Mouse (Mus musculus) hindbrain, postnatal 0 days (tissue): ENCODE measurements around the gene Prkch. TPM values are rescaled to one million over a fixed set of nuclear protein-coding genes. Genes with fewer than 3 reads are reported as not detected.

ENCODE experiments used
- ATAC-seq: fragments of 200-750 bp; cut with Nextera tagmentation; 2 replicates; pipeline ENCODE4 v1.8.0; 2017; ENCODE audit warnings: mild to moderate bottlenecking, moderate TSS enrichment, moderate library complexity
- DNase-seq: peaks from one replicate; pipeline ENCODE4 v3.0.0-alpha.2; 2015; ENCODE audit warnings: low spot score
- H3K27ac ChIP-seq: fragments of 300-500 bp; sonication (generic); 2 replicates; pipeline ENCODE4 v1.5.1; 2014; ENCODE audit warnings: mild to moderate bottlenecking
- H3K27me3 ChIP-seq: fragments of 300-500 bp; sonication (generic); 2 replicates; pipeline ENCODE4 v1.6.1; 2014; ENCODE audit warnings: low read length, mixed read lengths; ENCODE audit not compliant: insufficient read depth
- H3K36me3 ChIP-seq: fragments of 300-500 bp; sonication (generic); 2 replicates; pipeline ENCODE4 v1.6.1; 2014; ENCODE audit warnings: low read length, mixed read lengths; ENCODE audit not compliant: insufficient read depth
- H3K4me1 ChIP-seq: fragments of 300-500 bp; sonication (generic); 2 replicates; pipeline ENCODE4 v1.6.1; 2014; ENCODE audit warnings: antibody characterized with exemption, low read length, mixed read lengths; ENCODE audit not compliant: insufficient read depth
- H3K4me2 ChIP-seq: fragments of 300-500 bp; sonication (generic); 2 replicates; pipeline ENCODE4 v1.6.1; 2014; ENCODE audit warnings: low read depth, mild to moderate bottlenecking, low read length, moderate library complexity, mixed read lengths
- H3K4me3 ChIP-seq: fragments of 300-500 bp; sonication (generic); 2 replicates; pipeline ENCODE4 v1.5.1; 2014; ENCODE audit warnings: low read length
- H3K9ac ChIP-seq: fragments of 300-500 bp; sonication (generic); replicated peaks from 2 replicates; pipeline ENCODE4 v1.6.1; 2014; ENCODE audit warnings: mild to moderate bottlenecking, low read length, moderate library complexity, mixed read lengths
- H3K9me3 ChIP-seq: fragments of 300-500 bp; sonication (generic); 2 replicates; pipeline ENCODE4 v1.6.1; 2016; ENCODE audit warnings: low read length, mixed read lengths
- CTCF ChIP-seq: IDR thresholded peaks from 2 replicates; pipeline ENCODE4 v1.5.1; 2016; ENCODE audit warnings: antibody characterized with exemption, control low read depth, low read depth
- WGBS: fragments of 180-500 bp; shearing (Covaris S2); extraction: QIAGEN DNeasy Blood & Tissue Kit; methylation state at CpG from one replicate; pipeline ENCODE4 v1.1.7; 2014; 5-methylcytosine and 5-hydroxymethylcytosine counted together
- polyA plus RNA-seq: library from polyadenylated mRNA; unstranded; fragments of >200 nt; fragmentation: Nextera tagmentation; extraction: Ambion mirVana; gene quantifications from 2 replicates; pipeline ENCODE4 v1.2.1, GENCODE M21; 2015
- total RNA-seq: library from RNA; depleted of rRNA; stranded (reverse); fragments of >200 nt; gene quantifications from 2 replicates; pipeline ENCODE4 v1.2.3, GENCODE M21; 2014

Prkch gene
- total and polyA plus RNA-seq, 2 experiments from 2014 or later = 6.1 to 16.1 TPM

DNA sequence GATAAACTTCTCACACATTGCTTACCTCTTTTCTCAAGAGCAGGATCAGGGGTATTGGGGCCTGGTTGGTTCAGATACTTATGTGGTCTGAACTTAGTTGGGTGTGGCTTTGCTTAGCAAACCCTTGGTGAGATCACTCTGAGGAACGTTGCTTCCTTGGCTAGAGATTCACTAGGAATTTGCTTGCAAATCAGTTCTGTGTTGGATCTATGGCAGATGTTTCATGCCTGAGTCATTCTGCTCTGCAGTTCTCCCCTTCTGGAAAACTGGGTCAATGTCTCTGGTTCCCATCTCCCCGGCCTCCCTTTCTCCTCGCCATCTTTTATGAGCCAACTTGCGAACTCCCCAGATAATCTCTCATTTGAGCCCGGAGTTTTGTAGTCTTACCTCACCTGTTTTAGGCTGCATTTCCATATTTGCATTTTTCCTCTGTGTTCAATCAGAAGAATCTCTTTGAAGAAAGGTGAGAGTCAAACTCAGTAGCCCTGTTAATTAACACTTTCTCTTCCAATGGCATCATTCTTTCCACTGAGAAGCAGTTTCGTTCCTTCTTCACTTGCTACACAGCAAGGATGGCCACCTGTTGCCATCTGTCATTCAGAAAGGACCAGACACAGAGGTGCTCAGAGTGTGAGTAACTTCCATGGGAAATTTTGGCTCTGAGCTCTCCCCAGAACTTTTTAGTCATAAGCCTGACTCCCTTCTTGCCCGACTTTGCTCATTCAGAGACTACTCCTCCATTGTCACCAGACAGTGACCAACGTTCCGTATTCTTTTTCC lies 141.4 kb downstream of the Prkch start:
- H3K27me3 ChIP-seq = no peaks in the 10 kb centered on the region
- ATAC-seq = no peak
- WGBS = 90% methylated on average over 9 of the region's 9 CpGs

DNA sequence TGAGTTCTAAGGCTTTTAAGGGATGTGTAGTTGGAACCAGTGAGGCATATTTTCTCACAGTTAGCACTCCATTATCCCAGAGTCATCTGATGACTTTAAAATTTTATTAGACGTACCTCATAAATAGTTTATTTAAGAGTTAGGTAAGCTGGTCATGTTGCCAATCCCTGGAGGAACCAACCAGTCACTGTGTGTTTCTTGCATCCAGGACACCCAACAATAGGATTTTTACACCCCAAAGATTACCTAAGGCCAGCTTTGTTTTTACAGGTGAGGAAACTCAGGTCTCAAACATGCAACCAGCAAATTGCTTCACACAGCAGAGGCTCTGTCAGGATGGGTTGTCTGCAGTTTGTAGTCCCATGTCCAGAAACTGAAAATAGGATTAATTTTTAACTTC lies 142.4 kb downstream of the Prkch start:
- DNase-seq (no peak), ATAC-seq (no peak)
- no peak for TF ChIP-seq CTCF
- H3K4me1 ChIP-seq = no peaks in the 10 kb centered on the region
- no peak overlapping the region for H3K27ac ChIP-seq
- no peaks in the 10 kb centered on the region for H3K27me3 ChIP-seq
- H3K9ac ChIP-seq = no peak overlapping the region
- 0 out of 2 replicates have a peak, but pooled peaks cover 4% of the 10 kb centered on the region for H3K9me3 ChIP-seq
- H3K4me2 ChIP-seq = no peak overlapping the region
- H3K4me3 ChIP-seq = no peak overlapping the region
- 89% methylated on average over 1 of the region's 1 CpGs for WGBS
- no peaks in the 10 kb centered on the region for H3K36me3 ChIP-seq

More for the DNA sequence above, 141.4 kb downstream of the Prkch start:
- DNase-seq = no peak
- H3K9ac ChIP-seq = no peak overlapping the region
- H3K9me3 ChIP-seq = 0 out of 2 replicates have a peak, but pooled peaks cover 4% of the 10 kb centered on the region
- no peak for TF ChIP-seq CTCF
- H3K4me1 ChIP-seq = no peaks in the 10 kb centered on the region
- no peak overlapping the region for H3K4me2 ChIP-seq
- H3K27ac ChIP-seq = no peak overlapping the region
- H3K36me3 ChIP-seq = no peaks in the 10 kb centered on the region
- H3K4me3 ChIP-seq = no peak overlapping the region

DNA sequence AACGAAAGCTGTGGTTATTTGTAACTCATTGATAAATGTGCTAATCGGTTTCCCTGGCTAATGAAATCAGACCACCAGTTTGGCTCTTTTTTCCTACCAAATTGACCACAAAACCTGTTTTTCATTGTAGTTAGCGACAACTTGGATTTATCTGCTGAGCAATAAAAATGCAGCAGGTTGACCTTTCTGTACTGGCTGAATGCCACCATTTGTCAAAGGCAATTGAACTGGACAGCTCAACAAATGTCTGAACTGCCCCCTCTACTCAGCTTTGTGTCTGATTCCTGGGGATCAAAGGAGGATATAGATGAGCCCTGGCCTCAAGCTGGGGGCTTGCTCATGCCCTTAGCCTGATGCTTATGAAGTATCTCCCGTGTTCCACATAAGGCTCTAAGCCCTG lies 146.0 kb downstream of the Prkch start:
- no peak overlapping the region for H3K27ac ChIP-seq
- DNase-seq (peak; percentile 28), ATAC-seq (no peak)
- whole genome bisulfite sequencing = 24% methylated on average over 4 of the region's 4 CpGs
- no peak for TF ChIP-seq CTCF
- H3K9ac ChIP-seq = no peak overlapping the region
- no peaks in the 10 kb centered on the region for H3K9me3 ChIP-seq
- H3K4me1 ChIP-seq = no peaks in the 10 kb centered on the region
- H3K4me3 ChIP-seq = no peak overlapping the region
- no peaks in the 10 kb centered on the region for H3K36me3 ChIP-seq
- no peak overlapping the region for H3K4me2 ChIP-seq
- H3K27me3 ChIP-seq = no peaks in the 10 kb centered on the region

DNA sequence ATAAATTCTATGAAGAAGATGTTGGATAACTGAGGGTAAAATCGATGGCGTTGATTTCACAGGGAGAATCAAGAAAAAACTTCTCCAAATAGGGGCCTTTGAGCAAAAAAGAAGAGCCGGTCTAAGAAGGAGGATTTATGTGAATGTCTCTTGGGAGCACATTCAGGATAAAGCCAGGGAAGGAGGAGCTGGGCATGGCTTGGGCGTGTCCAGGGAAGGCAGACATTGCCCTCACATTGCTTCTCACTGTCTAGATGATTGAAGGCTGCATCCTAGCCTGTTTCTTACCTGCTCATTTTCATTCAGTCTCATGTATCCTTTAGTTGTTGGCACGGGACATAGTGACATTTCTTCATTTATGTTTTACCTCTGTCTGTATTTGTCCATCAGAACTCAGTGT lies 146.5 kb downstream of the Prkch start:
- 74% methylated on average over 5 of the region's 5 CpGs for WGBS
- ATAC-seq (no peak), DNase-seq (no peak)
- Histone ChIP-seq H3K4me3 (no peak overlapping the region), H3K4me1 (no peaks in the 10 kb centered on the region), H3K27me3 (no peaks in the 10 kb centered on the region), H3K9ac (no peak overlapping the region), H3K4me2 (no peak overlapping the region), H3K27ac (no peak overlapping the region), H3K36me3 (no peaks in the 10 kb centered on the region), H3K9me3 (no peaks in the 10 kb centered on the region)
- TF ChIP-seq CTCF = no peak

DNA sequence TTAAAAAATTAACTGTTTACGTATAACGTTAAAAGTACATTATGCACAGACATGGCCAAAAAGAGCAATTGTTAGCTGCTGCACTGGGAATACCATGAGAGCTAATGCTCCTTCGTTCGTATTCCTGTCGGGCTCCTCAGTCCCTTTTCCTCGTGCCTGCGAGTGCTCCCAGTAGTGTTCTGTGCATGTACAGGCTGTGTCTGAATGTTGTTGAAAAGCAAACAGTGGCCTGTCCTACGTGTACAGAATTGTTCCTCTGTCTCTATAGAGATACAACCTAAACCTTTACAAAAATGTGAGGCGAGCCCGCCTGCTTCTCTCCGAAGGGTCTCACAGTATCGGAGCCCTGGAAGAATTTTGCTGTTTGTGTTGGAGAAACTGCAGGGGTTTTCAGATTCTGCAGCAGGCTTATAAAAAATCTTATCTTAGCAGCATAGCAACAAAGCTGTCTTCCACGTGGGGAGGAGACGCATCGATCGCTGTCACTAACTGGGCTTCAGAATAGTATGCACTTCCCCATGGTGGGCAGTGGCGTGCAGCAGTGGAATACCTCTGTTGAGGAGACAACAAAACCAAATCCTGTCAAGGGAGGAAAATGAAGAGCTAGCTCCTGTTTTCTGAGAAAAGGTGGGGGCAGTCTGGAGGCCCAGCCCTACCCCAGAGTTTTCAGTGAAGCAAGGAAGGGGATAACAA lies 147.4 kb downstream of the Prkch start:
- DNase-seq = peak; percentile 44
- Histone ChIP-seq H3K4me2 (peak overlapping the region; percentile 21; the same call in 1 of the 2 replicates), H3K4me3 (no peak overlapping the region), H3K36me3 (no peaks in the 10 kb centered on the region), H3K9ac (0 out of 2 replicates have a peak overlapping the region, but pooled peaks have one; percentile 17), H3K27me3 (no peaks in the 10 kb centered on the region), H3K27ac (peak overlapping the region; percentile 41), H3K9me3 (no peaks in the 10 kb centered on the region), H3K4me1 (no peaks in the 10 kb centered on the region)
- TF ChIP-seq CTCF = no peak
- WGBS = 34% methylated on average over 17 of the region's 17 CpGs
- ATAC-seq = peak; percentile 49; the same call in 1 of the 2 replicates

DNA sequence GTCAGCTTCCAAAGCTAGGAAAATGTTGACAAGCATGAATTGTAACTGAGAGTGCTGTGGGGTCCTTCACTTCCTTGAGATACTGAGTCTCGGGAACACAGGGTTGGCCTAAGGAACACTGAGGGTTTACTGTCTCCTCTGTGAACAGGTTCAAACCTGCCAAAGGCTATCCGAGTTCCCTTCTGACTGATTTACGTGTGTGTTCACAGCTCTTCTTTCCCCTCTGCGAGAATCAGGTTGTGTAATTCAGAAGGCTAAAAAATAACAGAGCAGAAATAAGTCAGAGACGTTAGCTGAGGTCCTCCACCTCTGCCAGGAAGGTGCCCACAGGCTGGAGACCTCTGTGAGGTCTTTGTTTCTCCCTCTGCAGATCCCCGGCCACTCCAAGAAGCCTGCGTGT lies 148.3 kb downstream of the Prkch start:
- ATAC-seq (no peak), DNase-seq (no peak)
- no peak overlapping the region for H3K4me2 ChIP-seq
- peak overlapping the region; percentile 41; the same call in 1 of the 2 replicates for H3K27ac ChIP-seq
- no peaks in the 10 kb centered on the region for H3K36me3 ChIP-seq
- no peak overlapping the region for H3K4me3 ChIP-seq
- TF ChIP-seq CTCF = no peak
- H3K9ac ChIP-seq = no peak overlapping the region
- no peaks in the 10 kb centered on the region for H3K9me3 ChIP-seq
- no peaks in the 10 kb centered on the region for H3K4me1 ChIP-seq
- H3K27me3 ChIP-seq = no peaks in the 10 kb centered on the region
- 79% methylated on average over 7 of the region's 7 CpGs for WGBS
